Mouse (Mus musculus) midbrain, embryonic 14.5 days (tissue): ENCODE data around the gene Tmem41b. TPM values are rescaled to one million over a fixed set of nuclear protein-coding genes. Genes with fewer than 3 reads are reported as not detected.

ENCODE experiments used
- polyA plus RNA-seq: library from polyadenylated mRNA; unstranded; fragments of >200 nt; fragmentation: Nextera tagmentation; extraction: Ambion mirVana; gene quantifications from 2 replicates; pipeline ENCODE4 v1.2.1, GENCODE M21; 2014

The Tmem41b gene
- polyA plus RNA-seq, 1 experiment from 2014 or later, result 71.6 TPM

Other genes with a start within 250 kb of the Tmem41b start
- 132 and 148 TPM in 2 replicates for gene Tmem9b, start 234.1 kb downstream of the Tmem41b start, polyA plus RNA-seq
- gene Nrip3, start 204.9 kb downstream of the Tmem41b start, polyA plus RNA-seq, result 5.3 and 5.5 TPM in 2 replicates
- gene Scube2, start 121.2 kb downstream of the Tmem41b start, polyA plus RNA-seq, result 2.3 and 2.8 TPM in 2 replicates
- gene Dennd5a, start 26.5 kb downstream of the Tmem41b start, polyA plus RNA-seq, result 54.6 and 57.2 TPM in 2 replicates
- 19.2 and 21.3 TPM in 2 replicates for gene Ipo7, start 31.3 kb upstream of the Tmem41b start, polyA plus RNA-seq
- 14.4 and 21.7 TPM in 2 replicates for gene Zfp143, start 74.3 kb upstream of the Tmem41b start, polyA plus RNA-seq
- gene Wee1, start 135.1 kb upstream of the Tmem41b start, polyA plus RNA-seq, result 3.8 and 7.9 TPM in 2 replicates
- gene Swap70, start 234.8 kb upstream of the Tmem41b start, polyA plus RNA-seq, result 3.7 and 8.4 TPM in 2 replicates